Mouse (Mus musculus) CD4-positive, CD25-positive, alpha-beta regulatory T cell, adult 2 months (primary cell): ENCODE data around the gene Stn1.

Source experiments
- DNase-seq: peaks from one replicate; pipeline ENCODE4 v3.0.0-alpha.2; 2012; ENCODE audit warnings: low read depth, low spot score

Gene Stn1

DNA sequence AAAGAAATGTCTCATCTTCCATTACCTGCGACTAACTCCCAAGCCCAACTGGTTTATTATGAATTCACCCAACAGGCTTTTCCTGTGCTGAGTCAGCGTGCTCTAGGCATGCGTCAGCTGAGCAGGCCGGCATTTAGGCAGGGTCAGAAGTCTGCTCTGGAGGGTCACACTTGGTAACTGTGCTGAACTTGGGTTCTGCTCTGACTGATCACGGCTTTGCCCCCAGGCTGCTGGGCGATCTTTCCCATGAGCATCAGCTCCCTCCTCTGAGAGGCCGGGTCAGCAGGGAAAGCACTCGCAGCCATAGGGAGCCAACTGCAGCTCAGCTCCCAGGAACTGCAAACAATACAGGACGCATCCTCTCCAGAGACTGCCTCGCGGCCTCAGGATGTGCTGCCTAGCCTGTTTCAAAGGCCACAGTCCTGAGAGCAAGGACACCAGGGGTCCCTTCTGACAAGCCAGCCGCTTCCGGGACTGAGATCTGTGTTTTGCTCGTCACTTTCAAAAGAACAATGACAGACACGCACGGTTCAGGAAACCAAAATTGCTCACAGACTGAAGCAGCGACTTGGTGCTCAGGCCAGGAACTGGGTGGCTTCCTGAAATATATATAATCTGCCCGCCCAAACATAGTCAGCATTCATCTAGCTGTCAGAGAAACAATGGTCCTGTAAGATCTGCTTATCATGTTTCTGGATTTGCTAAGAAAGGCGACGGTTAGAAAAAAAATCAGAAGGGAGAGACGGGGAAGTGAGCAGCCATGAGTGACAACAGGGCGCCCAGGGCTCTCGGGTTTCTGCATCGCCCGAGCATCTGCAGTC lies 26.6 kb downstream of the Stn1 start:
- DNase-seq: peak; percentile 81

DNA sequence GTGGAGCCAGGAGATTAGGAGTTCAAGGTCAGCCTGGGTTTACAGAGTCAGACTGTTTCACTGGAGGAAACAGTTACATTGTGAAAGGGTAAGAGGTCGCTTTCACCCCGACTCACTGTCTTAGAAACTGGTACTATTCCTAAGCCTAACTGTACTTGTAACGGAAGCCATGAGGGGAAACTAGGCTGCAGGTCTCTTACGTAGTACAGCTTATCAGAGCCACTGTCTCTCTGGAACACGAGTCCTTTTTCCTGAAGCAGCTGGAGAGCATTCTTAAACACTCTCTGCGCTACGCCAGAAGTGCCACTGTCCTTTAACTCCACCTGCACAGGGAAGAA lies 27.2 kb downstream of the Stn1 start:
- peak; percentile 25 for DNase-seq

DNA sequence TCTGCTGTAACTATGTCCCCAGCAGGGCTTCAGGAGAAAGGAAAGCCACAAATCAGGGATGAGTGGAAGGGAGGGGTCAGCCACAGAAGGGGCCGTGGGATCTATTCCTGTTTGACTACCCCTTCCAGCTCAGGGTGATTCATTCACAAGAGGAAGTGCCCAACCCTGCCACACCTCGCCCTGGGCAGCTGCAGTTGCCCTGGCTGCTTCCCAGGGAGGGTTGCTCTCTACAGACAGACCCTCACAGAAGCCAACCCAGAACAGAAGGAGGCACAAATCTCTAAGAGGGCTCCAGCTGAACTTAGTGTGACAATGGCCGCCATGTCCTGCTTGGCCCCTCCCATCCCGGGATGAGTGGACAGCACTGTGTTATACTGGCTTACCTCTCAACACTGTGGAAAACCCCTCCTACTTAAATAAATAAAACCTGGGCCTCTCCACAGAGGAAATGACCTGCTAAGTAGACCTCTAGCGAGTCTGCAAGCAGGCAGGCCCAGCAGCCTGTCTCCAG lies 28.5 kb downstream of the Stn1 start:
- peak; percentile 36 for DNase-seq

GRCm38 (mm10) chr19:47508191-47508590 lies 29.1 kb downstream of the Stn1 start:
- no peak for DNase-seq

DNA sequence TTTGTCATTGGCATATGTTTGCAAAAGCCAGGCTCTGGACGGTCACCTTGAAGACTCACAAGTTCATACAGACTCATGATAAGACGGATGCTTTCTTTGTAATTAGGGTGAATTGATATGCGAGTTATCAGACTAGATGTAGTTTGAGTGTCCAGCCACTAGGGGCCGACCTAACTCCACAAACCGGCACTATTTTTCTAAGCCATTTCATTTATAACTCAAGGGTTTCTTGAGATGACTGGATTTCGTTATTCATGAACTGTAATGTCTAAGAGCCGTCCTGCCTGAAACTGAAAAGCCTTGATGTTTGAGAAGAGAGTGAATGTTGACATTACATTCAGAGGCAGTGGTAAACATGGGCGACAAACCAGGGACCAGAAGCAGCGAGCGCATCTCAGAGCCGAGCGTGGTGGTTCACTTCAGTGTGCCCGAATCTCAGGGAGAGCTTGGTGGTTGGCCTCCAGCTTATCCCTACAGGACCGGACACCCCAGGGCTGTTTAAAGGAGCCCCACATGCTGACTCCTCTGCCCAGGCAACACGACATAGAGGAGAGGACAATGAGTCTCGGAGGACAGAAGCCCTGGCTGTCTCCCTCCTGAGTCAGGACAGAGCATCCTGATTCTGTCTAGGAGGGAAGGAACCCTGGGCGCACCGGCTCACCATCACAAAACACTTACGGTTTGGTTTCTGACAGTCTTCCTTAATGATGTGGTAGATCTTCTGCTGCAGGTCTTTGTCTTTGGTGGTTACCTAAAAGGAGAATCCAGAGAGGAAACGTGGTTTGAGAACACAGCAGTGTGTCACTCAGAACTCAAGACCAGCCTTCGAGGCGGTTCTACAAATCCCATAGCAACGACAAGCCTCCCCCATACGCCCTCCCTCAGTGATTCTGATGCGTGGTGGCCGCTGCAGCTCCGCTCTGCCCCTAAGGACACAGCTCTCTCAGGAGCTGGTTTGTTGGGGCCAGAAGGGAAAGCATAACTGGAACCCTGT lies 29.9 kb downstream of the Stn1 start:
- peak; percentile 85 for DNase-seq

GRCm38 (mm10) chr19:47503625-47504024 lies 33.7 kb downstream of the Stn1 start:
- DNase-seq: peak; percentile 70

- DNase-seq: peak; percentile 68
Observed at GRCm38 (mm10) chr19:47502563-47502962, 34.7 kb downstream of the Stn1 start.

DNA sequence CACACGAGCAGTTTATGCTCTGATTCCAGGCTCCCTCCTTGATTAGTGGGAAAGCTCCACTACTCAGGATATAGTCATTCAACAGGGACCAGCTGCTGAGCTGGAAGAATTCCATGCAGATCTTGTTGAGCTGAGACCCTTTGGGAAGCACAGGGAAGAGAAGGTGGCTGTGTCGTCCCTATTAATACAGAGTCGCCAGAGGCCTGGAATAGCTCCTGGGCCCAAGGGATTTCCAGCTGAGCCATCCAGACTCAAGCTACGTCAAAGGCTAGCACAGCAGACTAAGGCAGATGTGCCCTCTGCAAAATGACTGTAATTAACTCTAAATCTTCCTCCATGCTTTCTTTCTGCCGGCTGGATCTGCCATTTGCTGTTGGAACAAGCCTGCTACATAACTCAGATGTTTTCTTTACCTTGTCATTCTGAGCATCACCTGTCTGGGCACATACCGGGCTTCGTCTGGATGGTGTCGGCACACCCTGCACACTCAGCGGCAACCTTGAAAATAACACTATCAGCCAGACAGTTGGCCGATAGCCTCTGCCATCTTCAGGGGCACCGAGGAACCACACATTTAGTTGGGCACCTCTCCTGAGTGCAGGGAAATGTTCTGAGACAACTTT lies 36.8 kb downstream of the Stn1 start:
- DNase-seq: no peak

- no peak for DNase-seq
Observed at GRCm38 (mm10) chr19:47499841-47500240, 37.5 kb downstream of the Stn1 start.

GRCm38 (mm10) chr19:47498942-47499341 lies 38.4 kb downstream of the Stn1 start:
- no peak for DNase-seq

GRCm38 (mm10) chr19:47497736-47498135 lies 39.6 kb downstream of the Stn1 start:
- no peak for DNase-seq

- no peak for DNase-seq
Observed at GRCm38 (mm10) chr19:47497313-47497712, 40.0 kb downstream of the Stn1 start.

DNA sequence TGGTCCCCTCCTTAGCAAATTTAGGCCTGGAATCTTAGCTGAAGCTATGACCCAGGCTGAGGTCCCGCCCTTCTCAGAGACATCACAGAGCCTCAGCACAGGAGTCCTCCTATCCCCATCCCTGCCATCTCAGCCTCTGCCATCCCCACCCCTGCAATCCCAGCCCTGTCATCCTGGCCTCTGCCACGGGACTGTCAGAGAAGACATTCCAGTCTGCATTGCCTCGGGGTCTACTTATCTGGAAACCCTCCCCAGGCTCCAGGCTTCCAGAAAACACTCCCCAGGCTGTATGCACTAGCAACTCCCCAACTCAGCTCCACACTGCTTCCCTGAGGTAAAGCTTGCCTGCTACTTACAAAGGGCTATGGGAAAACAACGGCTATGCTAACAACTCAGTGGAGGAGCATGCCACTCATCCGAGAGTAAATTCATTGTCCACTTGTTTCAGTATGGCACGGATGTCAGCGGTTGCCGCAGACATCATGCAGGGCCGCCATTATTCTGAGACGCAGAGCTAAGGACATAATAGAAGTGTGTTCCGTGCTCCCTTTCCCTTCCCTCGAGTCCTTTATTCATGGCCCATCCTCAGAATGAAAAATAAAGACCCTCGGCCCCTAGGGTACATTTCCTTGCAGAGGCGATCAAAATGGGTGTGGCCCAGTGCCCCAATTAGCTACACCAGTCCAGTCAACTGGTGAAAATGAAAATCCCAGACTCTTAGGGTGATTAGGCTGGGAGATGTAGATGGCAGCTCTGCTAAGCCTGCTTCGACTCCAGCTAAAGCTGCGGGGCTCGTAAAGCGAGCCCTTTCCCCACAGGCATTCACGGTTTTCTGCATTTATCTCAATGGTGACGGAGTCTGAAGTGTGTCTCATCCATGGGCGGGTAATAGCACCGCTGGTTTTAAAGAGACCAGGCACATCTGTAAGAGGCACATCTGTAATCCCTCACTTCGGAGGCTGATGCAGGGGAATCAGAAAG lies 44.0 kb downstream of the Stn1 start:
- no peak for DNase-seq

- DNase-seq: no peak
Observed at GRCm38 (mm10) chr19:47492422-47492821, 44.9 kb downstream of the Stn1 start.

DNA sequence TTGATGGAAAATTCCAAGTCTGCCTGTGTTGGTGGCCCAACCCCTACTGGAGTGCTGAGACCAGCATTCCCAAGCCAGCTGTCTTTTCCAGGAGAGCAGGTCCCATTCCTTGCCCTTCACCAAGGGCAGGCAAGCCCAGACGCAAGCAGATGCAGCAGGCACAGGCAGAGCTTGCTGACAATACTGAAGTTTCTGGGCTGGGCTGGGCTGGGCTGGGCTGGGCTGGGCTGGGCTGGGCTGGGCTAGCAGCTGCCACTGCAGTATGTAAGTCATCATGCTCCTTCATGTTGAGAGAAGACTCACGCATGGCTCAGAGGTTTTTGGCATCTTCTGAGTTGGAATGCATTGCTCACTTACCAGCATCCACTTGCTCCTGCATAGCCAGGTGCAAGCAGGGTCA lies 45.5 kb downstream of the Stn1 start:
- DNase-seq: no peak

DNA sequence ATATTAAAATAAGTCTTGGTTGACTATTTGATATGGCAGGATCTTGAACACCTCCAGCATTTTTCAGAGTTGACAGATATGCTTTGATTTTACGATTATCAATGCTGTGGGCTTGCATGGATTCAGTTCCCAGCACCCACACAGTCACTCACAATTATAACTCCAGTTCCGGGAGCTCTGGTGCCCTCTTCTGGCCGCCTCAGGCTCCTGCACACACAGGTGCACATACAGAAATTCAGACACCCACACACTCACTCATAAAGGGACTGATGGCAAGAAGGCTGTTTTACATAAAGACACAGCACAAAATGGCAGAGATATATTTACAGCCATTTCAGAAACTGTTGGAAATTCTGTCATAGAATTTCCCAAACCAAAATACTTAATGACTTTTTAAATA lies 48.1 kb downstream of the Stn1 start:
- DNase-seq: peak; percentile 43

DNA sequence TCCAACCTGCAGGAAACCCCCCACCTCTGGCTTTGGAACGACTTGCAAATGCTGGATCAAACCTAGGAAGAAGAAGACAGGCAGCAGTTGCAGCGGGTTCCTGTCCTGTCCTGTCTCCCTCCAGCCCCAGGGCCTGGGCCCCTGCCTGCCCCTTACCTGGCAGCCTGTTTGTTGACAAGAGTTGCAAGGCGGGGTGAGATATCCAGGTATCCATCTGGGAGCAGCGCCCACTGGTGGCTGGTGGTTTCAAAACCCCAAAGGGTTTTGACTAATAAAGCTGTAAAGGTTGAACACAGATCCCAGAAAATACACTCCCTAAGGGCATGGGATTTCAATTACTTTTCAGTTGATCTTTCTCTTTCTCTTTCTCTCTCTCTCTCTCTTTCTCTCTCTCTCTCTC lies 49.1 kb downstream of the Stn1 start:
- DNase-seq: peak; percentile 66

DNA sequence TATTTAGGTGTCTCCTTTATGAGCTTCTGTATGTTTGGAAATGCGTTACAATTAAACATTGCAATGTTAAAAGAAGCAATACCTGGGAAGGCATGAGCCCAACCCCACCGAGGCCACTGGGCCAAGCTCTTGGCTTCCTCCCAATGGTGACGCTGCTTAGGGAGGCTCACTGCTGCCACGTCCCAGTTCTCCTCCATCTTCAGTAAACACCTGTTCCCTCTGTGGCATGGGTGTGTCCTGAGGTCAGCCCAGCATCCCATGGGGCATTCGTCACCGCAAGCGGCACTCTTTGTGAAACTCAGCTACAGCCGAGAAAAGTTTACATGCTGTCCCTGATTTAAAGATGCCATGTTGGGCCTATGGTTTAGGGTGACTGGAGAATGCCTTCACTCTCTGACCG lies 49.7 kb downstream of the Stn1 start:
- no peak for DNase-seq

GRCm38 (mm10) chr19:47485997-47486566 lies 51.2 kb downstream of the Stn1 start:
- no peak for DNase-seq

- DNase-seq: no peak
Observed at GRCm38 (mm10) chr19:47484110-47484509, 53.2 kb downstream of the Stn1 start.
